8 mouse cellular contexts compared by ENCODE assay signal in the genomic region with DNA sequence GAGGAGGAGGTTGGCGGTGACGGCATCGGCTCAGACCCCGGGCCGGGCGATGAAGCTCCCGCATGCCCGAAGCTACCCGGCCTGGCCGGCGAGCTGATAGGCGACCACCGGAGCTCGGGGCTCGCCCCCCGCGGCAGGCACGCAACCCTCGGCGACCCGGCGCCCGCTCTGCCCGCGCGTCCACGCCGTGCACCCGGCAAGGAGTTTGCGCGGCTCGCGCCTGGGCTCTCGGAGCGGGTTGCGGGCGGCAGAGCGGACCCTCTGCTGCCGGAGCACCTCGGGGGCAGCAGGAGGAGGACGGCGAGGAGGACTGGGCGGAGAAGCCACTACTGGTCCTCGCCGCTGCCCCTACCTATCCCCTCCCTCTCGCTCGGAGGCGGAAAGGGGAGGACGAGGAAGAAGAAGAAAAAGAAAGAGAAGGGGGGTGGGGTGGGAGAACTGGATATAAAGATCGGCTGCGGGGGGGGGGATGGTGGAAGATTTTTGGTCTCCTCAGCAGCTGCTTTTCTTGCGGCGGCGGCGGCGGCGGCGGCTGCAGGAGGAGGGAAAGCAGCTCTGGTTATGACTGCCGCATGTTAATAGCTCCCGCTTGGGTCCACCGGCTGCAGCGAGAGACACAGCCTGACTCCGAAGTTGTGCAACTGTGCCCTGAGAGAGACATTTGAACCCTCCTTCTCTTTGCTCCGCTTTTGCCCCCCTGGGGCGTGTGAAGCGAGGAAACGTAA. TPM values are rescaled to one million over a fixed set of nuclear protein-coding genes. Genes with fewer than 3 reads are reported as not detected.
A peak's percentile ranks its signal among the peaks of the same experiment; 100 is the strongest.
DNase-seq lines count a peak whose midpoint lies in the region; ATAC-seq lines count a peak whose summit lies in the region.

No protein-coding gene starts in this region.

- H3K9me3 ChIP-seq in hindbrain, embryonic 14.5 days (ENCODE audit: control insufficient read depth, low read length), result no peaks in the 10 kb centered on the region

- no peaks in the 10 kb centered on the region for H3K27me3 ChIP-seq in hindbrain, embryonic 14.5 days (ENCODE audit: control insufficient read depth, insufficient read depth, low read length)

- peak overlapping the region; percentile 72 for H3K4me3 ChIP-seq in hindbrain, embryonic 14.5 days (replicated peaks; ENCODE audit: low read length)

- no peaks in the 10 kb centered on the region for H3K36me3 ChIP-seq in hindbrain, embryonic 14.5 days (replicated peaks; ENCODE audit: control insufficient read depth, insufficient read depth)

- intact Hi-C loops in left cerebral cortex, postnatal 10 days (cut with DNase I), result loop anchor here (5.0 to 10.0 kb wide), 2 partner anchors 134 to 252 kb away; no protein-coding TSS in a partner anchor

- WGBS in hindbrain, embryonic 14.5 days, result under 1% methylated on average over 51 of the region's 67 CpGs

- H3K4me1 ChIP-seq in hindbrain, embryonic 14.5 days (replicated peaks; ENCODE audit: control insufficient read depth, insufficient read depth, low read length), result peaks cover 24% of the 10 kb centered on the region

- peak overlapping the region; percentile 98 for H3K27ac ChIP-seq in hindbrain, embryonic 14.5 days

- peak overlapping the region; percentile 80 for H3K4me2 ChIP-seq in hindbrain, embryonic 14.5 days (replicated peaks)

- peak; percentile 37 for DNase-seq in adrenal gland, postnatal 14 days
- peak; percentile 78 to 79 for DNase-seq in cerebellum, postnatal 14 days
- DNase-seq in frontal cortex, postnatal 14 days (ENCODE audit: low spot score in 2 of 2), result peak; percentile 44 to 61
- peak; percentile 73 for DNase-seq in hindbrain, embryonic 14.5 days (ENCODE audit: low spot score)
- peak; percentile 66 to 77 for DNase-seq in left cerebral cortex, postnatal 10 days (ENCODE audit: extremely low spot score in 1 of 2, low spot score in 2 of 2)
- peak; percentile 61 to 73 for DNase-seq in lung, postnatal 4 days
- DNase-seq in right cerebral cortex, postnatal 14 days, result peak; percentile 71

- ATAC-seq in hindbrain, embryonic 14.5 days (ENCODE audit: low FRiP score), result peak; percentile 37
- ATAC-seq in erythroid progenitor cell, adult 5-6 weeks (replicated peaks; ENCODE audit: low FRiP score, poor library complexity, severe bottlenecking), result no peak

- peak overlapping the region; percentile 95 for H3K9ac ChIP-seq in hindbrain, embryonic 14.5 days

RNA-seq across cellular contexts. Expression of a gene that starts 0.5 kb away (rescaled TPM):
- total RNA-seq in adrenal gland, postnatal 14 days (2021), result 6.0 and 10.9 TPM in 2 replicates
- polyA plus RNA-seq in hindbrain, embryonic 14.5 days (2014; fragmentation: Nextera tagmentation; extraction: Ambion mirVana), result 77.7 and 78.7 TPM in 2 replicates
- total RNA-seq in left cerebral cortex, postnatal 10 days (2021), result 100 to 1,000 TPM; 218 to 221 TPM
- total RNA-seq in erythroid progenitor cell, adult 5-6 weeks (2015; ENCODE audit: low replicate concordance), result not detected in 2 replicates
- not detected in 2 replicates for total RNA-seq in erythroid progenitor cell, adult 5-6 weeks (2017; ENCODE audit: low replicate concordance)

Comparison
In these comparisons a context has a peak if more than half of its experiments do, and no peak if none do; other contexts are left out.
1. RNA of a gene that starts 0.5 kb away (total RNA-seq): 218 to 221 TPM in left cerebral cortex, postnatal 10 days; 6.0 to 10.9 TPM in adrenal gland, postnatal 14 days and not detected in erythroid progenitor cell, adult 5-6 weeks; every median in the first group is over 10 times any median in the second.
2. Peak in every context shown above with its lines, with median percentiles within 50 percentile points of each other: DNase-seq.